8 mouse cellular contexts compared by ENCODE assay signal in genomic region chr12:84698319-84699081, GRCm38 (mm10). TPM values are rescaled to one million over a fixed set of nuclear protein-coding genes. Genes with fewer than 3 reads are reported as not detected.
DNase-seq lines count a peak whose midpoint lies in the region; ATAC-seq and TF ChIP-seq lines count a peak whose summit lies in the region.

TSS of gene Syndig1l (minus strand) at chr12:84698831.

- peak; percentile 72 for ATAC-seq in embryonic facial prominence, embryonic 13.5 days (ENCODE audit: insufficient number of reproducible peaks, insufficient read depth, low FRiP score, low TSS enrichment, low read depth)
- peak; percentile 63; the same call in 1 of the 2 replicates for ATAC-seq in heart, embryonic 13.5 days (ENCODE audit: extremely low read depth, insufficient number of reproducible peaks, low FRiP score, low TSS enrichment)
- ATAC-seq in kidney, embryonic 16.5 days (ENCODE audit: low FRiP score, low TSS enrichment): peak; percentile 88
- peak; percentile 55; the same call in 1 of the 2 replicates for ATAC-seq in liver, postnatal 0 days
- ATAC-seq in neural tube, embryonic 14.5 days (ENCODE audit: low read depth): peak; percentile 74

- TF ChIP-seq EP300 in liver, postnatal 0 days (IDR thresholded peaks at IDR 0.05; ENCODE audit: low read depth): no peak

- peaks cover 78% of the 10 kb centered on the region for H3K27me3 ChIP-seq in embryonic facial prominence, embryonic 13.5 days
- peaks cover 96% of the 10 kb centered on the region for H3K27me3 ChIP-seq in heart, embryonic 13.5 days (replicated peaks)
- peaks cover 68% of the 10 kb centered on the region for H3K27me3 ChIP-seq in kidney, embryonic 16.5 days (ENCODE audit: insufficient read depth, low read length)
- peaks cover 42% of the 10 kb centered on the region for H3K27me3 ChIP-seq in liver, postnatal 0 days (ENCODE audit: insufficient read depth, low read length)
- H3K27me3 ChIP-seq in neural tube, embryonic 14.5 days (ENCODE audit: control insufficient read depth, insufficient read depth, low read length): no peaks in the 10 kb centered on the region

- WGBS in embryonic facial prominence, embryonic 13.5 days: under 1% methylated on average over 78 of the region's 79 CpGs
- under 1% methylated on average over 73 of the region's 79 CpGs for WGBS in heart, embryonic 13.5 days
- under 1% methylated on average over 35 of the region's 79 CpGs for WGBS in kidney, embryonic 16.5 days
- WGBS in liver, postnatal 0 days (ENCODE audit: insufficient replicate concordance): under 1% methylated on average over 49 of the region's 79 CpGs
- under 1% methylated on average over 45 of the region's 79 CpGs for WGBS in neural tube, embryonic 14.5 days

- no peak within 1 kb of the TSS for H3K27ac ChIP-seq in embryonic facial prominence, embryonic 13.5 days
- H3K27ac ChIP-seq in heart, embryonic 13.5 days (replicated peaks): no peak within 1 kb of the TSS
- no peak within 1 kb of the TSS for H3K27ac ChIP-seq in kidney, embryonic 16.5 days (ENCODE audit: low read length)
- no peak within 1 kb of the TSS for H3K27ac ChIP-seq in liver, postnatal 0 days (ENCODE audit: low read depth)
- H3K27ac ChIP-seq in neural tube, embryonic 14.5 days (ENCODE audit: low read depth, low read length): peak within 1 kb of the TSS; percentile 36; the same call in 1 of the 2 replicates

- no peaks in the 10 kb centered on the region for H3K36me3 ChIP-seq in embryonic facial prominence, embryonic 13.5 days
- H3K36me3 ChIP-seq in heart, embryonic 13.5 days: no peaks in the 10 kb centered on the region
- H3K36me3 ChIP-seq in kidney, embryonic 16.5 days (ENCODE audit: insufficient read depth, low read length): no peaks in the 10 kb centered on the region
- no peaks in the 10 kb centered on the region for H3K36me3 ChIP-seq in liver, postnatal 0 days (replicated peaks; ENCODE audit: insufficient read depth, low read length)
- no peaks in the 10 kb centered on the region for H3K36me3 ChIP-seq in neural tube, embryonic 14.5 days (ENCODE audit: control insufficient read depth, insufficient read depth, low read length)

- peak within 1 kb of the TSS; percentile 54 for H3K4me3 ChIP-seq in embryonic facial prominence, embryonic 13.5 days
- H3K4me3 ChIP-seq in heart, embryonic 13.5 days: peak within 1 kb of the TSS; percentile 61
- H3K4me3 ChIP-seq in kidney, embryonic 16.5 days (ENCODE audit: low read length): peak within 1 kb of the TSS; percentile 52
- peak within 1 kb of the TSS; percentile 51 for H3K4me3 ChIP-seq in liver, postnatal 0 days (ENCODE audit: low read depth, low read length)
- H3K4me3 ChIP-seq in neural tube, embryonic 14.5 days (ENCODE audit: low read depth, low read length): peak within 1 kb of the TSS; percentile 62

- no peak within 1 kb of the TSS for H3K9ac ChIP-seq in embryonic facial prominence, embryonic 13.5 days
- no peak within 1 kb of the TSS for H3K9ac ChIP-seq in heart, embryonic 13.5 days
- H3K9ac ChIP-seq in kidney, embryonic 16.5 days (replicated peaks; ENCODE audit: low read length): no peak within 1 kb of the TSS
- no peak within 1 kb of the TSS for H3K9ac ChIP-seq in liver, postnatal 0 days (replicated peaks)
- peak within 1 kb of the TSS; percentile 67 for H3K9ac ChIP-seq in neural tube, embryonic 14.5 days (replicated peaks; ENCODE audit: low read depth, low read length)

- no peaks in the 10 kb centered on the region for H3K9me3 ChIP-seq in embryonic facial prominence, embryonic 13.5 days
- no peaks in the 10 kb centered on the region for H3K9me3 ChIP-seq in heart, embryonic 13.5 days
- H3K9me3 ChIP-seq in kidney, embryonic 16.5 days (ENCODE audit: low read length): no peaks in the 10 kb centered on the region
- H3K9me3 ChIP-seq in liver, postnatal 0 days (ENCODE audit: low read length): no peaks in the 10 kb centered on the region
- no peaks in the 10 kb centered on the region for H3K9me3 ChIP-seq in neural tube, embryonic 14.5 days (ENCODE audit: control insufficient read depth, low read length)

- DNase-seq in left cerebral cortex, adult 18-20 months (ENCODE audit: low spot score in 2 of 2): peak; percentile 33 to 34
- no peak for DNase-seq in left cerebral cortex, adult 11 months (ENCODE audit: low spot score)
- peak; percentile 82 for DNase-seq in liver, postnatal 0 days
- peak; percentile 19 to 28 for DNase-seq in thymus, adult 18-20 months

- peak within 1 kb of the TSS; percentile 80 for H3K4me2 ChIP-seq in embryonic facial prominence, embryonic 13.5 days
- peak within 1 kb of the TSS; percentile 92 for H3K4me2 ChIP-seq in heart, embryonic 13.5 days
- peak within 1 kb of the TSS; percentile 96 for H3K4me2 ChIP-seq in kidney, embryonic 16.5 days (replicated peaks; ENCODE audit: low read depth, low read length)
- peak within 1 kb of the TSS; percentile 82 for H3K4me2 ChIP-seq in liver, postnatal 0 days (ENCODE audit: low read depth, low read length)
- H3K4me2 ChIP-seq in neural tube, embryonic 14.5 days (ENCODE audit: low read depth, low read length): peak within 1 kb of the TSS; percentile 75

- H3K4me1 ChIP-seq in embryonic facial prominence, embryonic 13.5 days: 0 out of 2 replicates have a peak, but pooled peaks cover 4% of the 10 kb centered on the region
- H3K4me1 ChIP-seq in heart, embryonic 13.5 days: 0 out of 2 replicates have a peak, but pooled peaks cover 8% of the 10 kb centered on the region
- H3K4me1 ChIP-seq in kidney, embryonic 16.5 days (ENCODE audit: insufficient read depth, low read length): 0 out of 2 replicates have a peak, but pooled peaks cover 3% of the 10 kb centered on the region
- H3K4me1 ChIP-seq in liver, postnatal 0 days (ENCODE audit: insufficient read depth): peaks cover 7% of the 10 kb centered on the region
- H3K4me1 ChIP-seq in neural tube, embryonic 14.5 days (ENCODE audit: control insufficient read depth, insufficient read depth, low read length): 0 out of 2 replicates have a peak, but pooled peaks cover 3% of the 10 kb centered on the region

- no peak for TF ChIP-seq CTCF in liver, postnatal 0 days (IDR thresholded peaks at IDR 0.05; ENCODE audit: low read depth)

RNA-seq across cellular contexts. Expression of gene Syndig1l, which starts in this region (rescaled TPM):
- 10 to 100 TPM; 19.8 to 39.2 TPM for total RNA-seq in left cerebral cortex, adult 18-20 months (2021)
- not detected in 2 replicates for polyA plus RNA-seq in embryonic facial prominence, embryonic 13.5 days (2015; fragmentation: Nextera tagmentation; extraction: Ambion mirVana)
- not detected in 2 replicates for polyA plus RNA-seq in heart, embryonic 13.5 days (2015; fragmentation: Nextera tagmentation; extraction: Ambion mirVana)
- 0.06 and 0.09 TPM in 2 replicates for polyA plus RNA-seq in kidney, embryonic 16.5 days (2015; fragmentation: Nextera tagmentation; extraction: Ambion mirVana)
- polyA plus RNA-seq in liver, postnatal 0 days (2015; fragmentation: Nextera tagmentation; extraction: Ambion mirVana): 0.04 TPM in 1 of 2 replicates, not detected in the other
- polyA plus RNA-seq in neural tube, embryonic 14.5 days (2014; fragmentation: Nextera tagmentation; extraction: Ambion mirVana): 8.0 and 11.2 TPM in 2 replicates

Comparison
In these comparisons a context has a peak if more than half of its experiments do, and no peak if none do; other contexts are left out.
1. Peak in ATAC-seq, H3K4me3 ChIP-seq and H3K4me2 ChIP-seq in embryonic facial prominence, embryonic 13.5 days; RNA of the gene not detected or under 1 TPM.
2. Peak in ATAC-seq, H3K4me3 ChIP-seq and H3K4me2 ChIP-seq in heart, embryonic 13.5 days; RNA of the gene not detected or under 1 TPM.
3. Peak in ATAC-seq, H3K4me3 ChIP-seq and H3K4me2 ChIP-seq in kidney, embryonic 16.5 days; RNA of the gene not detected or under 1 TPM.
4. Peak in DNase-seq, ATAC-seq, H3K4me3 ChIP-seq and H3K4me2 ChIP-seq in liver, postnatal 0 days; RNA of the gene not detected or under 1 TPM.